ENCODE assay signal across 10 mouse cellular contexts in genomic region chr5:116006324-116007099, GRCm38 (mm10). TPM values are rescaled to one million over a fixed set of nuclear protein-coding genes. Genes with fewer than 3 reads are reported as not detected.
DNase-seq lines count a peak whose midpoint lies in the region; TF ChIP-seq lines count a peak whose summit lies in the region.
"Had no signal": no experiment of that assay in that cellular context is flagged by ENCODE, and none has a peak within 500 bp of the region (broad histone marks: within the 10 kb centered on the region; RNA-seq: fewer than 3 reads in every experiment).

No protein-coding gene starts in this region.

- peak; percentile 29 to 51 for DNase-seq in cerebellum, adult 18-20 months
- no peak for DNase-seq in cerebellum, adult 11 months
- no peak for DNase-seq in left cerebral cortex, adult 2 months (ENCODE audit: extremely low spot score in 1 of 2, low spot score in 2 of 2)
- DNase-seq in left cerebral cortex, postnatal 14 days (ENCODE audit: low spot score in 2 of 2): no peak
- DNase-seq in NIH3T3 (ENCODE audit: low read depth): peak; percentile 54
- DNase-seq in kidney, postnatal 10 days: peak; percentile 70
- DNase-seq in ovary, adult 18-20 months (ENCODE audit: low spot score): no peak
- no peak for DNase-seq in right cerebral cortex, postnatal 14 days

- intact Hi-C loops in left cerebral cortex, adult 2 months (cut with DNase I): no loop called here
- intact Hi-C loops in left cerebral cortex, postnatal 14 days (cut with DNase I): no loop called here

- peak; percentile 40 for TF ChIP-seq CTCF in left cerebral cortex, adult 2 months (IDR thresholded peaks at IDR 0.05)

- H3K27ac ChIP-seq in left cerebral cortex, adult 2 months: no peak overlapping the region
- H3K27ac ChIP-seq: liver, embryonic 12.5 days had no signal

- no peak overlapping the region for H3K4me3 ChIP-seq in left cerebral cortex, adult 2 months
- H3K4me3 ChIP-seq: liver, embryonic 12.5 days; myocyte had no signal

RNA-seq across cellular contexts. Expression of gene Prkab1, which starts 17.8 kb away (rescaled TPM):
- total RNA-seq in left cerebral cortex, adult 2 months (2021): 10 to 100 TPM; 24.1 to 29.5 TPM
- total RNA-seq in left cerebral cortex, postnatal 14 days (2021): 10 to 100 TPM; 25.6 to 26.2 TPM

Comparison
In these comparisons a context has a peak if more than half of its experiments do, and no peak if none do; other contexts are left out.
1. DNase-seq: peak in cerebellum, adult 18-20 months (2 of 2), NIH3T3 (single experiment) and kidney, postnatal 10 days (single experiment); none in cerebellum, adult 11 months (single experiment), left cerebral cortex, adult 2 months (0 of 2), left cerebral cortex, postnatal 14 days (0 of 2), ovary, adult 18-20 months (single experiment) and right cerebral cortex, postnatal 14 days (single experiment).